Mouse (Mus musculus) liver, embryonic 14.5 days (tissue): ENCODE results near the gene Ell3. TPM values are rescaled to one million over a fixed set of nuclear protein-coding genes. Genes with fewer than 3 reads are reported as not detected.
"Not testable (repeated sequence)": the region's sequence is repeated elsewhere in the genome, so short reads cannot be mapped to it uniquely, and the experiment has no call there.

Source experiments
- ATAC-seq: fragments of 200-750 bp; cut with Nextera tagmentation; 2 replicates; pipeline ENCODE4 v1.8.0; 2017; ENCODE audit warnings: moderate number of reproducible peaks, mild to moderate bottlenecking, moderate library complexity; ENCODE audit not compliant: insufficient read depth
- DNase-seq, 3 experiments: peaks; one replicate each; pipeline ENCODE4 v3.0.0-alpha.2; 2012 to 2013; ENCODE audit warnings: low read depth in 3 of 3, low spot score in 3 of 3
- H3K27ac ChIP-seq: fragments of 300-500 bp; sonication (generic); 2 replicates; pipeline ENCODE4 v1.5.1; 2014; ENCODE audit warnings: moderate library complexity, mild to moderate bottlenecking, control low read depth, inconsistent platforms
- H3K27me3 ChIP-seq: fragments of 300-500 bp; sonication (generic); 2 replicates; pipeline ENCODE4 v1.6.1; 2014; ENCODE audit warnings: mild to moderate bottlenecking, low read length, moderate library complexity; ENCODE audit not compliant: control insufficient read depth, insufficient read depth
- H3K36me3 ChIP-seq: fragments of 300-500 bp; sonication (generic); replicated peaks from 2 replicates; pipeline ENCODE4 v1.6.1; 2014; ENCODE audit warnings: low read depth; ENCODE audit not compliant: control insufficient read depth, insufficient read depth
- H3K4me1 ChIP-seq, 2 experiments: fragments of 200-500 bp in 1 of 2; fragments of 300-500 bp in 1 of 2; sonication (generic) in 1 of 2; replicated peaks; 2 replicates each; pipeline ENCODE4 v1.6.1; 2012 to 2014; ENCODE audit warnings: antibody characterized with exemption in 1 of 2, inconsistent platforms in 1 of 2, low read length in 1 of 2; ENCODE audit not compliant: control insufficient read depth in 2 of 2, insufficient read depth in 2 of 2
- H3K4me2 ChIP-seq: fragments of 300-500 bp; sonication (generic); 2 replicates; pipeline ENCODE4 v1.6.1; 2014; ENCODE audit warnings: low read depth, mild to moderate bottlenecking, control low read depth, moderate library complexity
- H3K4me3 ChIP-seq, 2 experiments: fragments of 200-500 bp in 1 of 2; fragments of 300-500 bp in 1 of 2; sonication (generic) in 1 of 2; 2 replicates each; pipeline ENCODE4 v1.5.1; 2012 to 2014; ENCODE audit warnings: low read depth in 2 of 2, low read length in 2 of 2, mild to moderate bottlenecking in 2 of 2, control low read depth in 1 of 2, inconsistent platforms in 1 of 2, moderate library complexity in 1 of 2; ENCODE audit not compliant: insufficient read depth in 1 of 2
- H3K9ac ChIP-seq: fragments of 300-500 bp; sonication (generic); replicated peaks from 2 replicates; pipeline ENCODE4 v1.6.1; 2014; ENCODE audit warnings: mild to moderate bottlenecking, control low read depth, moderate library complexity
- H3K9me3 ChIP-seq: fragments of 300-500 bp; sonication (generic); 2 replicates; pipeline ENCODE4 v1.6.1; 2016; ENCODE audit warnings: low read length, mixed read lengths; ENCODE audit not compliant: control insufficient read depth
- CTCF ChIP-seq: IDR thresholded peaks from 2 replicates; pipeline ENCODE4 v1.5.1; 2016; ENCODE audit warnings: antibody characterized with exemption, low read depth, control low read depth
- EP300 ChIP-seq: IDR thresholded peaks from 2 replicates; pipeline ENCODE4 v1.6.1; 2016; ENCODE audit warnings: antibody characterized with exemption, low read depth
- WGBS: fragments of 180-500 bp; shearing (Covaris S2); extraction: QIAGEN DNeasy Blood & Tissue Kit; methylation state at CpG from one replicate; pipeline ENCODE4 v1.1.7; 2014; ENCODE audit not compliant: insufficient replicate concordance; 5-methylcytosine and 5-hydroxymethylcytosine counted together
- polyA plus RNA-seq, 2 experiments: library from polyadenylated mRNA; depleted of rRNA in 1 of 2; stranded (reverse) in 1 of 2; unstranded in 1 of 2; fragments of >200 nt; fragmentation: Nextera tagmentation in 1 of 2; extraction: Ambion mirVana in 1 of 2; gene quantifications; 2 replicates each; pipeline versions ENCODE4 v1.2.1 to v1.2.3; 2012 to 2014

Gene Ell3
- polyA plus RNA-seq, 2 experiments, result 1.1 to 2.0 TPM

DNA sequence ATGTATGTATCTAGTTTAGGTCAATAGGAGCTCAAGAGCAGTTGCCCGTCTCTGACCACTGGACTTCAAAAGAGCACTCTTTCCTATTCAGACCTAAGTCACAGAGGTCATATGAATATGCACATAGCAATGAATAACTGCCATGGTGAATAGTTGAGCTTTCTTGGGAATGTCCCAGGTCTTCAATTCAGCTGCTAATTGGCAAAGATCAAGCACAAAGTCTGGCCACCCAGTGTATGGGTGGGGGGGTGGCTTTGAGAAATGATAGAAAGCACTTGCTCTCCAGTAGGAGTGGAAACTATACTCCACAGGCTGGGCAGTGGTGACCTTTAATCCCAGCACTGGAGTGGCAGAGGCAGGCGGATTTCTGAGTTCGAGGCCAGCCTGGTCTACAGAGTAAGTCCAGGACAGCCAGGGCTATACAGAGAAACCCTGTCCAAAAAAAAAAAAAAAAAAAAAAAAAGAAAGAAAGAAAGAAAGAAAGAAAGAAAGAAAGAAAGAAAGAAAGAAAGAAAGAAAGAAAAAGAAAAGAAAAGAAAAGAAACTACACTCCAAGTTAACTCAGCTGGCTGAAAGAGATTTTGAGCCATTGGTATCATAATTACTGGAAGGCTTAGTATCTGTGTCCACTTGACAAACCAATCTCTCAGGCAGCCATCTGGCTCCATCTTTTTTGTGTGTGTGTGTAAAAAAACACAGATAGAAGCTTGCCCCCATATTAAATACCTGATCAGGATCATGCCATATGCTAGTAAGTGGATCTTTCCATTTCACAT, 33.6 kb upstream of the Ell3 start:
- ATAC-seq, result no peak
- 73% methylated on average over 3 of the region's 3 CpGs for WGBS
- H3K36me3 ChIP-seq, result no peaks in the 10 kb centered on the region
- no peaks in the 10 kb centered on the region for H3K9me3 ChIP-seq
- no peak for DNase-seq
- H3K27ac ChIP-seq, result no peak overlapping the region
- no peaks in the 10 kb centered on the region for H3K27me3 ChIP-seq
- peaks cover 3 to 5% of the 10 kb centered on the region in 2 experiments; a peak in 1 of 4 replicates for H3K4me1 ChIP-seq
- no peak for TF ChIP-seq CTCF
- no peak for TF ChIP-seq EP300
- H3K4me3 ChIP-seq, result no peak overlapping the region
- H3K9ac ChIP-seq, result no peak overlapping the region
- no peak overlapping the region for H3K4me2 ChIP-seq

DNA sequence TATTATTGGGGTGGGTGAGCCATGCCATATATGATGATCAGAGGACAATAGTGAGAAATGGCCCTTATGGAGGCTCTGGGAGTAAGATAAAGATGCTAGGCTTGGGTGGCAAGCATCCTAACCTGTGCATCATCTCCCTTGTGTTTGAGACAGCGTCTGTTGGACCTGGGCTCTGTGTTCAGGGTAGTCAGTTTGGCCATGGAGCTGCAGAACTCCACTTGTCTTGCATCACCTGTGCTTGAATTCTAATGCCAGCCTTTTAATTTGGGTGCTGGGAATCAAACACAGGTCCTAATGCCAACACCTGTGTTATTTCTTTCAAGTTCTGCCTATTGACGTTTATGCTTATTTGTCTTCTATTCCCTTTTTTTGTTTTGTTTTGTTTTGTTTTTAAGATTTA, 31.2 kb upstream of the Ell3 start:
- not testable (repeated sequence) for H3K9me3 ChIP-seq, H3K4me2 ChIP-seq, H3K27ac ChIP-seq, H3K4me3 ChIP-seq, H3K36me3 ChIP-seq, ATAC-seq, H3K9ac ChIP-seq, H3K27me3 ChIP-seq, DNase-seq, H3K4me1 ChIP-seq
- 83% methylated on average over 2 of the region's 2 CpGs for WGBS

DNA sequence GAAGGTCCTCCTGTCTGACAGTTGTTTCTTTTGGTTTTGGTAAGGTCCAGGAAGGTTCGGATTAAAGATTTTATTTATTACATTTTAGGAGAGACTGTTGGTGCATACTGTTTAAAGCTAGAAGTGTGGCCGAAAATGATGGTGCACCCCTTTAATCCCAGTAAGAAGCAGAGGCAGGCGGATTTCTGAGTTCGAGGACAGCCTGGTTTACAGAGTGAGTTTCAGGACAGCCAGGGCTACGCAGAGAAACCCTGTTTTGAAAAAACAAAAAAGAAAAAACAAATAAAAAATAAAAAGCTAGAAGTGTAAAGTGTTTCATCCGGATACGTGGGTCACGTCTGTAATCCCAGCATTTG, 30.1 kb upstream of the Ell3 start:
- Histone ChIP-seq H3K9ac (peak overlapping the region; percentile 76), H3K4me1 (peaks cover 3 to 5% of the 10 kb centered on the region in 2 experiments; a peak in 1 of 4 replicates), H3K4me2 (peak overlapping the region; percentile 79), H3K27me3 (no peaks in the 10 kb centered on the region), H3K36me3 (no peaks in the 10 kb centered on the region), H3K9me3 (no peaks in the 10 kb centered on the region), H3K4me3 (peak overlapping the region; percentile 78 to 92), H3K27ac (peak overlapping the region; percentile 66)
- TF ChIP-seq CTCF (no peak), EP300 (no peak)
- ATAC-seq (peak; percentile 47), DNase-seq (no peak)
- 19% methylated on average over 8 of the region's 8 CpGs for WGBS

DNA sequence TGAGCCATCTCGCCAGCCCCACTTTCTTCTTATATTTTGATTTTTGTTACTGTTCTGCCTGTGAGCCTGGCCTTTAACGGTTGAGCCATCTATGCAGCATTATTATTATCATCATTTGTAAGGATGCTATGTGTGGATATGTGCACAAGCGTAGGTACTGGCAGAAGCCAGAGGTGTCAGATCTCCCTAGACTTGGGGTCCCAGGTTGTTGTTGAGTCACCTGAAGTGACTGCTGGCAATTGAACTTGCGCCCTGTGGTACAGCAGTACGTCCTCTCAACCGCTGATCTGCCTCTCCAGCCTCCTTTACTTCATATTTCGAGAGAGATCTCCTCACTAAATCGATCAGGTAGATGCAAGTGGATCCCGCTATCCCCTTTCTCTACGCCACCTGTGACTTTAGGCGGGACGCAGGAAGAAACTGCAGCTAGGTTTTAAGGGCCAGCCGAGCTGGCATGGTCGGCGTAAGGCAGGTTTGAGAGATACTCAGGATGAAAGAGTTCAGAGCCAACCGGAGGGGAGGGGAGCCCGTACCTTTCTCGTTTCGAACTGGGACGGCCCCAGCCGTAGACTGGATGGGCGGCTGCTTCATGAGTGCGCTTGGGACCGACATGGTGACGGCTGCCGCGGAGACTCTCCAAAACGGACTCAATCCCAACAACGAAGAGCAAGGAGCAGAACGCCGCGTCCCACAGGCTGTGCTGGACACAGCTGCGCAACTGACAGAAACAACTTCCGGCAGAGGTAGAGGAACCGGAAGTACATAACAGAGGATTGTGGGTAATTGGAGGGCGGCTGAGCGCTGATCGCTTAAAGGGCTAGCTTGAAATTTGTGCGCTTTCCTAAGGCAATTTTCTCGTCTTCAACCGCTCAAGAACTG, 29.5 kb upstream of the Ell3 start, which contains the start of gene Mfap1b:
Gene Mfap1b (minus strand): TSS at position 767 of the 879 bp plus-strand sequence.
- not testable (repeated sequence) for H3K4me1 ChIP-seq, H3K36me3 ChIP-seq, H3K27me3 ChIP-seq, H3K9me3 ChIP-seq
- Histone ChIP-seq H3K9ac (peak within 1 kb of the TSS; percentile 76), H3K4me2 (peak within 1 kb of the TSS; percentile 79), H3K4me3 (peak within 1 kb of the TSS; percentile 78 to 92), H3K27ac (peak within 1 kb of the TSS; percentile 66)
- ATAC-seq (peak; percentile 92), DNase-seq (peak; percentile 80 to 84 (median 81))
- WGBS, result 5% methylated on average over 38 of the region's 41 CpGs

DNA sequence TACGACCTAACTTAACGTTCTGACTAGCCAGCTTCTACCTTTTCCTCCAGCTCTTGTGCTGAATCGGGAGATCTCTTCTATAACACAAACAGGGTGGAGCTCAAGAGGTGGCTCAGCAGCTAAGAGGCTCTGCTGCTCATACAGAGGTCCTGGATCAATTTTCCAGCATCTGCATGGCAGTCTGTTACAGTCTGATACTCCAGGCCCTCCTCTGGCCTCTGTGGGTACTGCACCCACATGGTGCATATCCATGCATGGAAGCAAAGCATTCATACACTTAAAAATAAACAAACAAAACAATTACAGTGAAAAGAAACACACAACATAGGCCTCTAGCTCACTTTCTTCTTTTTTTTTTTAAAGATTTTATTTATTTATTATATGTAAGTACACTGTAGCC, 28.7 kb upstream of the Ell3 start:
- peak; percentile 14; the same call in 1 of the 2 replicates for TF ChIP-seq CTCF
- not testable (repeated sequence) for ATAC-seq, H3K4me1 ChIP-seq, H3K4me2 ChIP-seq, H3K36me3 ChIP-seq, H3K4me3 ChIP-seq, H3K27me3 ChIP-seq, H3K27ac ChIP-seq, H3K9me3 ChIP-seq, H3K9ac ChIP-seq, DNase-seq
- WGBS, result 84% methylated on average over 3 of the region's 3 CpGs

DNA sequence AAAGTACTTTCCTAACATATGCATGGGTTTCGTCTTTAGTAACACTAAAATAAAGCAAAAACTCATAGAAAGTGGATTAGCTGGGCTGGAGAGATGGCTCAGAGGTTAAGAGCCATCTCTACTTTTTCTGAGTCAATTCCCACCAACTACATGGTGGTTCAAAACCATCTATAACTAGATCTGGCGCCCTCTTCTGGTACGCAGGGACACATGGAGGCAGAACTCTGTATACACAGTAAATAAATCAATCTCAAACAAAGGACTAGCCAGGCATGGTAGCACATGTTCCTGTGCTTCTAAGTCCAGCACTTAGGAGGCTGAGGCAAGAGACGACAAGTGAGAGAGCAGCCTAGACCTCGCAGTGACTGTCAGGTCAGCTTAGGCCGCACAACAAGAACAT, 24.9 kb upstream of the Ell3 start:
- not testable (repeated sequence) for H3K27ac ChIP-seq, DNase-seq, H3K4me2 ChIP-seq, ATAC-seq, H3K9me3 ChIP-seq, H3K9ac ChIP-seq, H3K27me3 ChIP-seq, H3K36me3 ChIP-seq, H3K4me1 ChIP-seq, H3K4me3 ChIP-seq
- 50% methylated on average over 2 of the region's 6 CpGs for WGBS
